Mouse (Mus musculus): ENCODE results near the gene Gpc3. TPM values are rescaled to one million over a fixed set of nuclear protein-coding genes. Genes with fewer than 3 reads are reported as not detected.
"Not testable (repeated sequence)": the region's sequence is repeated elsewhere in the genome, so short reads cannot be mapped to it uniquely, and the experiment has no call there.

Gene Gpc3
- polyA plus RNA-seq, 1 experiment, result 55.9 TPM

GRCm38 (mm10) chrX:52412936-52413335 is 200.8 kb downstream of the Gpc3 start:
- no peak for DNase-seq (ENCODE audit: low spot score)

GRCm38 (mm10) chrX:52401188-52401587 is 212.6 kb downstream of the Gpc3 start:
- DNase-seq (ENCODE audit: low spot score), result no peak

GRCm38 (mm10) chrX:52375129-52375528 is 238.6 kb downstream of the Gpc3 start:
- DNase-seq (ENCODE audit: low spot score), result no peak

GRCm38 (mm10) chrX:52374209-52374608 is 239.5 kb downstream of the Gpc3 start:
- no peak for DNase-seq (ENCODE audit: low spot score)

GRCm38 (mm10) chrX:52372436-52372835 is 241.3 kb downstream of the Gpc3 start:
- DNase-seq (ENCODE audit: low spot score), result no peak

- no peak for DNase-seq (ENCODE audit: low spot score)
Observed at GRCm38 (mm10) chrX:52369938-52370758, 243.6 kb downstream of the Gpc3 start.

- no peak for DNase-seq (ENCODE audit: low spot score)
Observed at GRCm38 (mm10) chrX:52369304-52369937, 244.3 kb downstream of the Gpc3 start.

- no peak for DNase-seq (ENCODE audit: low spot score)
Observed at GRCm38 (mm10) chrX:52366826-52367225, 246.9 kb downstream of the Gpc3 start.

- DNase-seq (ENCODE audit: low spot score), result no peak
Observed at GRCm38 (mm10) chrX:52365790-52366189, 248.0 kb downstream of the Gpc3 start.

- DNase-seq (ENCODE audit: low spot score), result no peak
Observed at GRCm38 (mm10) chrX:52362241-52363011, 251.3 kb downstream of the Gpc3 start.

- DNase-seq (ENCODE audit: low spot score), result no peak
Observed at GRCm38 (mm10) chrX:52352981-52353380, 260.8 kb downstream of the Gpc3 start.

- not testable (repeated sequence) for DNase-seq (ENCODE audit: low spot score)
Observed at GRCm38 (mm10) chrX:52350631-52351030, 263.1 kb downstream of the Gpc3 start.

GRCm38 (mm10) chrX:52348773-52349172 is 265.0 kb downstream of the Gpc3 start:
- no peak for DNase-seq (ENCODE audit: low spot score)

- no peak for DNase-seq (ENCODE audit: low spot score)
Observed at GRCm38 (mm10) chrX:52344018-52344417, 269.7 kb downstream of the Gpc3 start.

GRCm38 (mm10) chrX:52340251-52340650 is 273.5 kb downstream of the Gpc3 start:
- no peak for DNase-seq (ENCODE audit: low spot score)

- no peak for DNase-seq (ENCODE audit: low spot score)
Observed at GRCm38 (mm10) chrX:52321791-52322190, 292.0 kb downstream of the Gpc3 start.

GRCm38 (mm10) chrX:52320653-52321052 is 293.1 kb downstream of the Gpc3 start:
- no peak for DNase-seq (ENCODE audit: low spot score)

GRCm38 (mm10) chrX:52310976-52311375 is 302.8 kb downstream of the Gpc3 start:
- DNase-seq (ENCODE audit: low spot score), result no peak

GRCm38 (mm10) chrX:52305226-52305625 is 308.5 kb downstream of the Gpc3 start:
- no peak for DNase-seq (ENCODE audit: low spot score)

GRCm38 (mm10) chrX:52288792-52289191 is 325.0 kb downstream of the Gpc3 start:
- no peak for DNase-seq (ENCODE audit: low spot score)

GRCm38 (mm10) chrX:52287944-52288343 is 325.8 kb downstream of the Gpc3 start:
- DNase-seq (ENCODE audit: low spot score), result no peak

GRCm38 (mm10) chrX:52282070-52282469 is 331.7 kb downstream of the Gpc3 start:
- DNase-seq (ENCODE audit: low spot score), result no peak

Data from urinary bladder, adult 2 months (tissue).